Mouse (Mus musculus) brain, embryonic 14.5 days (tissue): Measurements from ENCODE around the gene Nme9. TPM values are rescaled to one million over a fixed set of nuclear protein-coding genes. Genes with fewer than 3 reads are reported as not detected.
A peak's percentile ranks its signal among the peaks of the same experiment; 100 is the strongest.

Experiments used
- DNase-seq: peaks from one replicate; pipeline ENCODE4 v3.0.0-alpha.2; 2011; ENCODE audit warnings: low read depth
- CTCF ChIP-seq: fragments of 200-500 bp; IDR thresholded peaks from 2 replicates; pipeline ENCODE4 v1.5.1; 2012; ENCODE audit warnings: inconsistent platforms, mild to moderate bottlenecking, moderate library complexity, borderline replicate concordance; ENCODE audit not compliant: insufficient read depth, insufficient read length; ENCODE audit errors: extremely low read depth
- POLR2A ChIP-seq: fragments of 200-500 bp; IDR thresholded peaks from 2 replicates; pipeline ENCODE4 v1.6.1; 2012; ENCODE audit warnings: mild to moderate bottlenecking, inconsistent platforms, borderline replicate concordance; ENCODE audit not compliant: poor library complexity, insufficient read depth, insufficient read length, severe bottlenecking; ENCODE audit errors: extremely low read depth
- polyA plus RNA-seq: library from polyadenylated mRNA; depleted of rRNA; stranded (reverse); fragments of >200 nt; gene quantifications from 2 replicates; pipeline ENCODE4 v1.2.3, GENCODE M21; 2012

Nme9 gene
- polyA plus RNA-seq, 1 experiment = 0.56 TPM

DNA sequence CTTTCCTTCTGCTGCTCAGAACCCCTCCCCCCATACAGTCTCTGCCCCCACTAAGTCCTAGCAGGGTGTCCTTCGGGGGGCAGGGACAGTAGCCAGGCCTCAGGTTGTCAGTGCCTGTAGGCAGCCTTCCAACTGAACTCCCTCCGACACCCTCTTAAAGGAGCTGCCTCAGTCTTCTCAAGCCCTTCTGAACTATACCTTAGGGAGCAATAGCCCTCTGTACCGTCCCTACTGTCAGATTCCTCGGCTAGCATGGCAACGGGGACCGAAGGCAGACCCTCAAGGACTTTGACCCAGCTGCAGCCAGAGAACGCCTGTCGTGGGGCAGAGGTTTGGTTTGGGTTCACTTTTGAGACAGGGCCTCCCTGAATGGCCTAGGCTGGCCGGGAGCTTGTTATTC is 26.0 kb upstream of the Nme9 start:
- TF ChIP-seq POLR2A = no peak
- TF ChIP-seq CTCF = no peak
- no peak for DNase-seq

DNA sequence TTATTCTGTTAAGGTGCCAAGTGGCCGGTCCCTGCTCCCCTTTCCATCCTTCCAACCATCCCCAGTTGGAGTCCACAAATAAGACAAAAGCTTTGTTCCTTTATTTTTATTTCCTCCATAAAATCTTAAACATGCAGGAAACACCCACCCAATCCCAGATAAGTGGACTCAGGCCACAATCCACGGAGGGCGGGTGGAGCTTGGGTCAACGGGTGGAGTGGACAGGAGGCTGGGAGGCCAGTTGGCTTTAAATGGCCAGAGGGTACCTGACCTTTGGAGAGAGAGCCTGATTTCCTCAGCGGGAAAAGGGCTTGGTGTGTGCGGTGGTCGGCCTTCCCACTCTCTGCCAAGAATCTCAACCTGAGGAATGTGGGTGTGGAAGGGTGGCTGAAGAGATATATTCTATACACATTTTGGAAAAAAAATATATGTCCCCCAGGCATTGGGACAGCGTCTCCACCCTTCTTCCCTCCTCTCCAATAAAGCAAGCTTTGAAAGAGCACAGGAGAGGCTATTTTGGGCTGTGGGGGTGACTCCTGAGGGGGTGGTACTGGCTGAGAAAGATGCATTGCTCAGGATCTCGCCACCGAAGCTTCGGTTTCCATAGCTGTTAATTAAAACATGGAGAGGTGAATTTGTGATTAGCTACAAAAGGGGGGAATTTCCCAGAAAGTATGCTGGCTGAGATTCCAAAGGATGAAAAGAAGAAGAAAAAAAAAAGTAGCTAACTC is 22.5 kb upstream of the Nme9 start:
- TF ChIP-seq POLR2A (no peak), CTCF (no peak)
- DNase-seq = no peak

DNA sequence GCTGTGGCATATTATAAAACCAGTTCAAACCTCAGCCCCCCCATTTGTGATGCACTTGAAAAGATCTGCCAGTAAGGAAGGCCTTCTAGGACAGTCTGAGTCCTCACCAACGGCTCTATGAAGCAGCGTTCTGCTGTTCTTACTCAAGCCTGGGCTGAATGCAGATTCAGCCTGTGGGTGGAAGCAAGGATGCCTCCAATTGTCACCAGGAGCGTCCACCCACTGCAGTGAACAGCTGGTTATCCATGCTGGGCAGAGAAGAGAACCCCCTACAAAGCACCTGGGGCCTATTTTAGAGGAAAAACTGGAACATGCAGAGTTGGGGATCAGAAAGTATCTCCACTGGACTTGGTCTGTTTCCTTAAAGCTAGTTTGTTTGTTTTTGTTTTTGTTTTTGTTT is 21.4 kb upstream of the Nme9 start:
- DNase-seq = no peak
- no peak for TF ChIP-seq CTCF
- no peak for TF ChIP-seq POLR2A

DNA sequence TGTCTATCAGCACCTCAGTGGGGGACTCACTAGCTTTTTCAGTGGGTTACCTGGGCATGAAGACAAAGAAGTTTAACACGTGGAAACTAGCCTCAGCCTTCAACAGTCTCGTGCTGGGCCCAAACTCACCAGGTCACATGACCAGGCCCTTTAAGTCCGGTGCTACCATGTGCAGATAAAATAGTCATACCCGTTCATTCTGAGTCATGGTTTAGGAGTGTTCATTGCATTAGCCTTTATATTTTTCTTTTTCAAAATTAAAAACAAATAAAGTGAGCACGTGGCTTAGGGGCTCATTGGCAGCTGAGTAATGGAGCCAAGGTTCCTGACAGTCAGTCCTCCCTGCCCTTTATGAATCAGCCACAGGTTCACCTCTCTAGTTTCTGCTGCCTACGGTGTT is 20.5 kb upstream of the Nme9 start:
- TF ChIP-seq POLR2A = no peak
- no peak for DNase-seq

- no peak for DNase-seq
- no peak for TF ChIP-seq POLR2A
- TF ChIP-seq CTCF = no peak
These were observed 19.9 kb upstream of the Nme9 start for GRCm38 (mm10) chr9:99431346-99431745.

GRCm38 (mm10) chr9:99431963-99432362 is 19.3 kb upstream of the Nme9 start:
- no peak for TF ChIP-seq CTCF
- no peak for TF ChIP-seq POLR2A
- no peak for DNase-seq

- TF ChIP-seq CTCF (no peak), POLR2A (no peak)
- DNase-seq = no peak
These were observed 18.8 kb upstream of the Nme9 start for GRCm38 (mm10) chr9:99432478-99432877.

DNA sequence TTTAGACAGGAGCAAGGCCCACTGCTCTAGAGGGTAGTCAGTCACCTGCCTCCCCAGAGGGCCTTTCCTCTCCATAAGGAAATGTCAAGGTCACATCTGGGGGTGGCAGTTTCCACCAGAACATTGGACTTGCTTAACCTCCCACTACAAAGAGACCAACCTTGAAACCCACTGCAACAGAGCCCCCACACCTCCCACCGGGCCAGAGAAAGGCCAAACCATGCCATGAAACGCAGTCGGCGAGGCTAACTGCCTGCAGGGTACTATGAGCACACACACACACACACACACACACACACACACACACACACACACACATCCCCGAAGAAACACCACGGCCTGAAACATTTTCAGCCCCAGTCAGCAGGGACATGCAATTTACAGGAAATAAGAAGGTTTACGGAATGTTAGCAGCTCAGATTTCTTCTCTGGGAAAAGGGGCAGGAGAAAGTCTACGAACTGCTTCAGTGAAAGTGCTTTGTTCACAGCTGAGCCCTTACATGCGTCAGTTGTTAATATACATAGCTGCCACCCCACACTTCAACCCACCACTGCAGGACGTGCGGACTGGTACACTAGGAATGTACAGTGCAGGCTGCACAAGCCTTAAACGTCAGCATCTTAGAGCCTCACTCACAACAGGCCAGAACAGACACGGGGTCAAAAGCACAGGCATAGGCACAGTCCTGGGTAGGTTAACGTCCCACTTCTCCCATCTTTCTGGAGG is 16.2 kb upstream of the Nme9 start:
- DNase-seq = peak; percentile 70
- no peak for TF ChIP-seq POLR2A
- TF ChIP-seq CTCF = no peak

DNA sequence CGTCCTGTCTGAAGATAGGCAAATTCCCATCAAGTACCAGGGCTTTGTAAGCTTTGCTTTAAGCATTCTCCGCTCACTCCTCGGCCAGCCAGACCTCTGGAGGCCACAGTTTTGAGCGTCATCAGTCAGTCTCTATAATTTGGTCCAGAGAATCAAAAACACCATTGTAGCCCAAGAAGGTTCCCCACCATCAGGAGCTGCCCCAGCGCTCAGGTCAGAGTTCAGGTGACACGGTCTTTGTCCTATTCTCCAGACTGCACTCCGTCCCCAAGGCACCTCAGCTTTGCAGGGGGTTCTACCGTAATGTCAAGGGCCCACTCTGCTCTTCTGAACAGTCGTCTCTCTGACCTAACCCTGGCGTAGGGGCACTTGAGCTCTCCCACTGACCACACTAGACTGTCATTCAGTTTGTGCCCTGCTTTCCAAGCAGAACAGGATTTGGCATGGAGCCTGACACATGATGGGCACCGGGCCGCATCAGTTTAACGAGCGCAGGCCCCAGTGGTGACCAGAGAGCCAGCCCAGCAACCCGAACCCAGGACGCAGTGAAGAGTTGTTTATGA is 15.6 kb upstream of the Nme9 start:
- TF ChIP-seq CTCF (no peak), POLR2A (no peak)
- DNase-seq = peak; percentile 75

DNA sequence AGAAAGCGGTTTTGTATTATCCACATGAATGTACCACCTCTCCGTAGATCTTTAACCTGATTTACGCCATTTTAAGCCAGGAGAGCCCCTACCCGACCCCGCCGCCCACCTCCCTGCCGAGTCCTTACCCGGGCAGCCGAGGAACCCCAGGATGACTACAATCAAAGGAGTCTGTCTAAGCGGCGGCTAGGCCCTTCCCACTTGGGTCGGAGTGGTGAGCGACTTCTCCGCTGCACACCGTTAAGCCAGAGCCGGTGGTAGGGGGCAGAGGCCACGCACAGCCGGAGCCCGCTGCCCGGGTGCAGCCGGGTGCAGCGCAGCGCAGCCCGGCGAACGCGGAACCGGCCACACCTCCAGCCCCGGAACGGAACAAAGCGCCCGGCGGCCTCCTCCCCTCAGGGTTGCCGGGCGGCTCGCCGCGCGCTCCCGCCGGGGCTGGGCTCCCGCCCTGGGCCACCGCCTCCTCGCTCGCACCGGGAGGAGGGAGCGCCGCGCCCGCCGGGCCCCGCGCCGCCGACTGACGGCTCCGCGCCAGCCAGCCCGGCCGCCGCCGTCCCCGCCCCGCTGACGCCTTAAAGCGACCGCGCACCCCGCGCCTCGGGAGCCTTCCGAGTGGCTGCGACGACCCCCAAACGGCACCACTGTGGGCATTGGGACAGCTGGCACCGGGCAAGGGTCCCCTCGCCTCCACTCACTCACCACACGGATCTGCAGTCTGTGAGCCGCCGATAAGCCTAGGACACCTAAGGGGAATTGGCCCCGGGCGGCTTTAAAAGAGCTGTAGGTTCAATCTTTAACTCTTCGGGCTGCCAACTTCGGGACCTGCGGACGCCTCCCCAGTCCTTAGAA is 14.9 kb upstream of the Nme9 start:
- TF ChIP-seq POLR2A (peak; percentile 83), CTCF (no peak)
- peak; percentile 79 for DNase-seq
